Mouse (Mus musculus) lung, postnatal 4 days (tissue): ENCODE measurements around the gene Tprgl.

Experiments used
- DNase-seq, 2 experiments: peaks; one replicate each; pipeline ENCODE4 v3.0.0; 2021

Gene Tprgl

DNA sequence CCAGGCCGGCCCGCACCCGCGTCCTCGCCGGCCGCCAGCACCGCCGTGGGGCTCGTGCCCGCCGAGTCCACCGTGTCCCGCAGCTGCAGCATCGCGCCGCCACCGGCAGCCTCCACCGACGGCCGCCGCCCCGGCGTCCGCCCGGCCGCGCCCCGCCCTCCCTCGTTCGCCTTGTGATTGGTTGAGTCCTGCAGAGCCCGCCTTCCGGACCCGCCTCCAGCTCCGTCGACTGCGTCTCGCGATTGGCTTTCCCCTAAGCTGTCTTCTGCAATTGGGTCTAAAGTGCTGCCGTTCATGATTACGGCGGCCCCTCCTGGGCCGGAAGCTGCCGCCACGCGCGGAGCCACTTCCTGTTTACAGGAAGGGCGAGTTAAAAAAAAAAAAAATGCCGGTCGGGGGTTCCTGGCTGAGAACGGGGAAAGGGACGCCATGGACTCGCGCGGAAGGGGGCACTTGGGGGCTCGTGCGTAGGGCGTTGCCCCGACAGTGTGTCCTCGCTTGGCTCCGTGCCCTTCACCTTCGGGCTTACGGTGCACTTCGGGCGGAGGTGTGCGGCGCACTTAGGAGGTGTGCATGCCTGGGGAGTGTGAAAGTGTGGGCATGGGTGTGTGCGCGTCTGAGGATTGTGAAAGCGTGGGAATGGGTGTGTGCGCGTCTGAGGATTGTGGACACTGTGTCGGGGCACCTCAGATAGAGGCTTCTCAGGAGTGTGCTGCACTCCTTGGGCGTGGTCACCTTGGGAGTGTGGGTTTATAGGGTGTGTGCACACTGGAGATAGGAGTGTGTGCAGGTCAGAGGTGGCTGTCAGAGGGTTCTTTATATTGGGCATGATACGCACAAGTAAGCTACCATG lies at the start of gene Tprgl:
Tprgl (minus strand) TSS at position 129 of the 853 bp plus-strand sequence.
- DNase-seq, result peak; percentile 98 to 99

GRCm38 (mm10) chr4:154209825-154210224 lies 49.4 kb upstream of the Tprgl start:
- no peak for DNase-seq

DNA sequence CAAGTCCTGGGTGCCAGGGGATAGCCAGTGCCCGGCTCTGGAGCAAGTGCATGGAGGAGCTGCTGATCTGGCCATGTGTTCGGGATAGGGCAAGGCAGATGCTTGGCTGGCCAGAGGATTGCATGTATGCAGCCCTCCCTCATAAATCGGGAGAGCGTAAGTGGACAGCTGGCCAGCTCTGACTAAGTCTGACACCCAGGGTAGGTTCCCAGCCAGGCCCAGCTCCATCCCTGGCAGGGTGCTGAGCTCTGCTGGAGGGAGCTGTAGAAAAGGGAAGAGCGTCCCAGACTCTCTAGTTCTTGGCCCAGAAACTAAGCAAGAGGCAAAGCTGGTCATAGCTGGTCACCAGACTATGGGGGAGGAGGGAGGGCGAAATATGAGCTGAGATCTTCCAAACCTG lies 48.6 kb upstream of the Tprgl start:
- peak; percentile 16 to 64 for DNase-seq

DNA sequence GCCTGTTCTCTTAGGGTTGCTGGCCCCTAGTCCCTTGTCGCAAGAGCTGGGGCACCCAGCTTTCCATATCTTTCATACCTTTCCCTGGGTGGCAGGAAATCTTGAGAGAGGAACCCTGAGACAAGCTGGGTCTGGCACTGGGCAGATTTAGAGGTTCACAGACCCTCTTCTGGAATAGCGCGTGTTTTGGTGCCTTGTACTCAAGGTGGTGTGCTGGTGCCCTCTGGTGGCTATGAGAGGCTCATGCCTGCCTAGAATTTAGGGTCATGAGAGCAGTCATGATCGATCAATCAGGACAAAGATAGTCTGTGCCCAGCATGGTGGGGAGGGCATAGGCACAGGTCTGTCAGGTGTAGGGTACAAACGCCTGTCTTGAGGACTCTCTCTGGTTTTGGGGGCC lies 46.8 kb upstream of the Tprgl start:
- peak; percentile 53 to 69 for DNase-seq

DNA sequence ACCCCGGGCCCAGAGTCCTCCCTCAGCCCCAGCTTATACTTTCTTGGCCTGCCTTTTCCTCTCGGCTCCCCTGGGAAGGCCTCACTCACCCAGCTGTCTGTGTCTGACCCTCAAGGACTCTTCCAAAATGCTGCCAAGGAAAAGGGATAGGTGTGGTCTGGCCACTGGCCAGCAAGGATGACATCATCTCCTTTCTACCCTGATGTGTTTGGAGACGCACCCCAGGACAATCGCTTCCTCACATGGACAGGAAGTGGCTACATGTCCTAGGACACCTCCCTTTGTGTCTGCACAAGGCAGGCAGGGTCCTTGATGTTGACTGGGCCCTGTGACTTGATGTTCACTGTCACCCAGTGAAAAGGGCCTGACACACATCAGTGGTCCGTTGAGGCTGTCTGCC lies 44.9 kb upstream of the Tprgl start:
- peak; percentile 80 to 88 for DNase-seq

DNA sequence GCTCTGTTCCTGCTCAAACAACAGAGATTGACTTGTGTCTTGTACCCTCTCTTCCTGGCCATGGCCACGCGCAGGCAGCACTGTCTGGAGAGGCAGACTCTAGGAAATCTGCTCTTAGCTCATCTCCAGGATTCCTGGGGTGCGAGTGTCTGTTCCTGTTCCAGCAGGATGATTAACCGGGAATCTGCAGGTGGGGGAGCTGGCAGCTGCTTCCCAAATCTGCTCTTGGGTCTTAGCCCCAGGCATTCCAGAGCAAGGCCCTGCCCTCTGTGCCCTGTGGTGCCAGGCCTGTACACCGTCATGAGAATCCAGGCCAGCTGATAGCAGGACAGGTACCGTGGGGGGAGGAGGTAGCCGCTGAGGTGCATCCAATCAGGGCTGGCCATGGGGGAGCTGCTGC lies 44.1 kb upstream of the Tprgl start:
- DNase-seq, result peak in 1 of 2 experiments; percentile 52

DNA sequence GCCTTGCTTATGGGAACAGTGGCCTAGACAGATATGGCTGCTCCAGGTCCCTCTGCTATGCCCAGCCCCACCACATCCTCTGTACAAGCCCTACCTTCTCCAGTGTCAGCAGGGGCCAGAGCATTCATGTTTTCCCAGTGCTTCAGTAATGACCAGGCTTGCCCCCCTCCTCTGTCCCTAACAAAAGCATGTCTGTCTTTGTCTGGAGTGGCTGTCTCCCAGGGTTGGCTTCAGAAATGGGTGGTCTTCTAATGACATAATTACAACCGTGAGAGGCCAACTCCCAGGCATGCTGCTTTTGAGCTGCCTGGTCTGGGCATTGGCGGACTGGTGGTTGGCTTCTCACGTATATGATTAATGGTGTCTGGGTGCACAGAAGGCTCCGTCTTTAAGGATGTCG lies 41.0 kb upstream of the Tprgl start:
- DNase-seq, result no peak

DNA sequence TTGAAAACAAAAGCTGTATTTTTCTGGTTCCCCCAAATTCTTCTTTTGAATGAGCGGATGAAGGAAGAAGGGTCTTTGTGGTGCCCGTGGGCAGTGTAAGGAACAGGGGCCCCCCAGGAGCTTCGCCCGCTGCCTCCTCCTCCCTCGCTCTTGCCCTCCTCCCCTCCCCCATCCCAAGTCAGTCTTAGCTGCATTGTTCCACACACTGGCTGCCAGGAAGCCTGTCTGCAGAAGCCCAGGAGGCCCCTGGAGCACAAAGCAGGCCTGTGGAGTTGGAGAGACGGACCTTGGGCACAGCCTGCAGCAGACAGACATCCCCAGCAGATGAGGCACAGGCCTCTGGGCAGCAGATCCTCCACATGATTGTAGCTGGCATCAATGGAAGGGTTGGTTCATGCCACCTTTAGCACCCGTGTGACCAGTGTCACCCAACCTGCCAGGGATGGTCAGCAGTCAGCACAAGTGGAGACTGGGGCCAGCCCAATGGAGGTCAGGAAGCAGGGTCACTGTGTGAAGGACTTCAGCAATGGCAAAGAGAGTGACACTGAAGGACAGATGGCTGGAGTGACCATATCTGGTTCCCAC lies 38.0 kb upstream of the Tprgl start:
- no peak for DNase-seq

DNA sequence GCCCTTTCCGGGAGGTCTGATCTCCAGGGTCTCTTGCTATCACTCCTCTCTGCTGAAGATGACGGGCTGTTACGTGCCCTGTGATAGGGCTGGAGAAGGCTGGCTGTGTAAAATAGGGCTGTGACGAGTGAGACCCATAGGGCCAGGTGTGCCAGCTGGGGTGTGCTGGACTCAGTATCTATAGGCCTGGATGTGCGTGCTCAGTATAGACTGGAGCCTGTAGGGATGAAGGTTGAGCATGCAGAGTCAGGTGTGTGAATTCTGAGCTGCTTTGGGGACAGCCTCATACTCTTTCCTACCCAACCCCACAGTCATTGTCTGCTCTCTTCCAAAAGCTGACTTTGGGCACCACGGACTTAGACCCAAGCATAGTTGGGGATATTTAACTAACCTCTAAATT lies 37.5 kb upstream of the Tprgl start:
- no peak for DNase-seq

- peak; percentile 34 to 65 for DNase-seq
These were observed 28.5 kb upstream of the Tprgl start for GRCm38 (mm10) chr4:154188948-154189347.

- DNase-seq, result peak; percentile 48 to 71
These were observed 25.6 kb upstream of the Tprgl start for GRCm38 (mm10) chr4:154186002-154186537.

- no peak for DNase-seq
These were observed 24.5 kb upstream of the Tprgl start for GRCm38 (mm10) chr4:154185001-154185400.

- DNase-seq, result peak; percentile 55 to 74
These were observed 23.1 kb upstream of the Tprgl start for GRCm38 (mm10) chr4:154183566-154183965.

DNA sequence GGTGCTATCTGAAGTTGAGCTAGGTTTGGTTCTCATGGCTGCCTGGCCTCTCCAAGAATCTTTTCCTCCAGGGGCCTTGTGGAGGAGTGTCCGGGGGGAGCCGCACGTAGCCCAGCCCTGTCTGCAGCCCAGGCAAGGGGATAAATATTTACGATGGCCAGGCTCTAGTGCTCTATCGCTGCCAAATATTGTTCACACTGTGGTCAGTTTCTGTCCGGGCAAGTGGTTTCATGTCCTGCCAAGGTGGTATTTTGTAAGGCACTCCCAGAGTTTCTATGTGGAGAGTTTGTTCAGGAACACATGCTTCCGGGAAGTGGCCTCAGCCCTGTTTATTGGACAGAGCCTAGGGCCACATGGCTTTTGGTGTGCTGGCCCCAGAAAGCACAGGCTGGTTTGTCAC lies 20.5 kb upstream of the Tprgl start:
- DNase-seq, result peak; percentile 72 to 88

GRCm38 (mm10) chr4:154177257-154177656 lies 16.8 kb upstream of the Tprgl start:
- DNase-seq, result peak; percentile 72 to 89

DNA sequence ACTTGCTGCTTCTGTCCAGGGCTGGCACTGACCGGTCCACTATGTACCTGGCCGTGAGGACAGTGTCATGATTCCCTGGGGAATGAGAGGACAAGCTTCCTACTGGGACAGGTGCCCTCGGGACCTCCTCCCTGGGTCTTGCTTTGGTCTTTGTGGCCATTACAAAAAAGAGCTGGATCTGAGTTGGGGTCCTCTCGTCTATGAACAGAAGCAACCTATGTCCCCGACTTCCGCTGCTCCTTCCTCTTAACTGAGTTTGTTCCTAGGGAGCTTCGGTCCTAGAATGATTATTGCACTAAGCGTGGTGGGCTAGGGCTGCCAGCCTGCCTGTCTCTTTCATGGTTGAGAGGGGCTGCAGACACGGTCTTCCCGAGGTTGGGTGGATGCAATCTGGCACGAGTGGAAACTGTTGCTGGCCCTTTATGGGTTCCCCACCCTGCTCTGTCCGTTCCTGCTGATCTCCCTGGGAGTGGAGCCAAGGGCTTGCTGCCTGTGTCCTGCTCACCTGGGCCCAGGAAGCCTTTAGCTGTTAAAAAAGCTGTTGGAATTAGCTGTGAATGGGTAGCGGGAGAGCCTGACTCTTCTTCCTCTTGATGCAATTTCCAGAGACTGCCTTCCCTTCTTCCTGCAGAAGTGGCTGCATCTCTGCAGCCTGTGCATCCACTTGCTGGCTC lies 11.6 kb upstream of the Tprgl start:
- DNase-seq, result no peak

- DNase-seq, result peak in 1 of 2 experiments; percentile 57
These were observed 10.9 kb upstream of the Tprgl start for GRCm38 (mm10) chr4:154171151-154171930.

- peak; percentile 73 for DNase-seq
These were observed 10.2 kb upstream of the Tprgl start, which contains the start of gene Megf6 for GRCm38 (mm10) chr4:154170506-154171150. Gene Megf6, plus strand, starts transcription at chr4:154170730.

- DNase-seq, result no peak
These were observed 9.6 kb upstream of the Tprgl start for GRCm38 (mm10) chr4:154170021-154170420.

DNA sequence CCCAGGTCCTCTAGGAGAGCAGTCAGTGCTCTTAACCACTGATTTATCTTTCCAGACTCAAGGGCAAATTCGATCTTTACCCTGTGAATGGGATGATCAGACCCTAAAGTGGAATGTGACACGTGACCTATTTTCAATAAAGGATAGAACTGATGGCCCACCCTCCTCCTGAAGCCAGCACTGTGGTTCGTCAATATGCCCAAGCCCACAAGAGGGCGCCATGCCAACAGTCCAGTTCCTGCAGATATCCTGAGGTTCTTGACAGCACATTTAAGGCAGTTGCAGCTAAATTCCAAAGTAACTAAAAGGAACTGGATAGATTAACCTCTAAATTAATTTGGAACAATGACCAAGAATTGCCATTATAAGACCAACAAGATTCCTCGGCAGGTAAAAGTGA lies 6.6 kb upstream of the Tprgl start:
- peak; percentile 72 to 85 for DNase-seq

DNA sequence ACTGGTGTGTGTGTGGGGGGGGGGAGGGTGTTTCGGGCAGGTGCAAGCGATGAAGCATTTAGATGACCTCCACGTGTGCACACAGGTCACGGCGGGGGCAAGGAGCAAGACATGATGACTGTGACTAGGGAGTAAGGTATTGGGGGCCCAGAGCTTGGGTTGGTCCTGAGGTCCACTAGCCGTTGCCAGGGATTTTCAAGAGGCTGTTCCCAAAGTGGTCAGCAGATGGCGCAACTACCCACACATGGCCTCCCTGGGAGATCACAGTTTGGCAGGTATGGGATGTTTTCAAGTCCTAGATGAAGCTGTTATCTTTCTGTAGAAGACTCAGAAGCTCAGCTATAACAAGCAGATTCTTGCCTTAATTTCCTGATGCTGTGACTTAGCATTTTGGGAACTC lies 2.8 kb upstream of the Tprgl start:
- DNase-seq, result peak; percentile 58 to 83

DNA sequence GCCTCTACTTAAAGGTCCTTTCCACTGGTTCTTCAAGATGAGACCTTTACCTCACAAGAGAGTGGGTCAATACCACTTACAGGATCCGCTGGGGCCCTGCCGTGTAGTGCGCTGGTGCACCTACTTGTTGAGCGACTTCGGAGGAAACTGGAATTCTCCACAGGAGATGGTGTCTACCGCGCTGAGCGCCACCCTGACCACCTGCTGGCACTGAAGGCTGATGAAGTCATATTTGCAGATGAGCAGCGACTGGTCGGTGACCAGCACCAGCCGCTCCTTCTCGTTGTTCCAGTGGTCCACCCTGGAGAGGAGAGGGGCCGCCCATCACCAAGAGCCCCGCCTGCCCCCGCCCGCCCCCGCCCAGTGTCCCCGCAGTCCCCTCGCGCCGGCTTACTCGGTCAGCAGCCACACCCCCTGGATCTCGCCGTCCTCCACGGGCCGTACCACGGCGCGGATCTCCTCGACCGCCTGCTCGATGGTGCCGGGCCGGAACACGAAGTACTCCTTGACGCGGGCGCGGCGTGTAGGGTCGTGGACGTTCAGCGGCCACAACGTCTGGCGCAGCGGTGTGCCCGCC lies 417 bp downstream of the Tprgl start:
- DNase-seq, result peak in 1 of 2 experiments; percentile 43
